23 mouse cellular contexts compared by ENCODE assay signal in genomic region chr4:22121397-22121796, GRCm38 (mm10).
DNase-seq lines count a peak whose midpoint lies in the region; ATAC-seq and TF ChIP-seq lines count a peak whose summit lies in the region.
"Had no signal": no experiment of that assay in that cellular context is flagged by ENCODE, and none has a peak within 500 bp of the region (broad histone marks: within the 10 kb centered on the region; RNA-seq: fewer than 3 reads in every experiment).

No protein-coding gene starts in this region.

- H3K27me3 ChIP-seq in heart, embryonic 13.5 days (replicated peaks) = no peaks in the 10 kb centered on the region
- H3K27me3 ChIP-seq in kidney, embryonic 14.5 days (ENCODE audit: control insufficient read depth, insufficient read depth, low read length) = no peaks in the 10 kb centered on the region
- no peaks in the 10 kb centered on the region for H3K27me3 ChIP-seq in CH12.LX (replicated peaks)
- H3K27me3 ChIP-seq: limb, embryonic 12.5 days; liver, embryonic 12.5 days; midbrain, embryonic 15.5 days had no signal

- dilution Hi-C loops in CH12.LX (cut with MboI; ENCODE audit: extremely low pct_ligation_motif_present, extremely low pct_unique_long_range_greater_than_20kb, low sequenced_read_pairs) = no loop called here

- ATAC-seq in heart, embryonic 13.5 days (ENCODE audit: extremely low read depth, insufficient number of reproducible peaks, low FRiP score, low TSS enrichment) = no peak
- ATAC-seq in kidney, embryonic 14.5 days (ENCODE audit: low FRiP score, low TSS enrichment) = no peak
- ATAC-seq: forebrain, embryonic 16.5 days; liver, embryonic 12.5 days; midbrain, embryonic 15.5 days had no signal

- no peak for TF ChIP-seq POLR2A in CH12.LX (IDR thresholded peaks at IDR 0.05; ENCODE audit: low read depth, low read length)

- peak overlapping the region; percentile 39; the same call in 1 of the 2 replicates for H3K27ac ChIP-seq in heart, embryonic 13.5 days (replicated peaks)
- no peak overlapping the region for H3K27ac ChIP-seq in kidney, embryonic 14.5 days (ENCODE audit: low read depth, low read length)
- no peak overlapping the region for H3K27ac ChIP-seq in CH12.LX (ENCODE audit: insufficient read depth, low read depth)
- H3K27ac ChIP-seq: embryonic facial prominence, embryonic 10.5 days; hindbrain, embryonic 10.5 days; layer of hippocampus, adult 2 months; liver, embryonic 12.5 days; midbrain, embryonic 15.5 days had no signal

- in situ Hi-C loops in CH12.LX (cut with MboI; ENCODE audit: low pct_ligation_motif_present, low pct_unique_long_range_greater_than_20kb, low sequenced_read_pairs) = no loop called here

- H3K4me3 ChIP-seq in heart, embryonic 13.5 days = no peak overlapping the region
- no peak overlapping the region for H3K4me3 ChIP-seq in kidney, embryonic 14.5 days (ENCODE audit: low read length)
- H3K4me3 ChIP-seq in CH12.LX (replicated peaks in 1 of 3; ENCODE audit: low read depth in 2 of 3, low read length in 2 of 3, poor library complexity in 1 of 3) = no peak overlapping the region
- H3K4me3 ChIP-seq: embryonic facial prominence, embryonic 10.5 days; hindbrain, embryonic 10.5 days; layer of hippocampus, adult 2 months; limb, embryonic 12.5 days; liver, embryonic 12.5 days; midbrain, embryonic 15.5 days; myocyte had no signal

- H3K9ac ChIP-seq in heart, embryonic 13.5 days = no peak overlapping the region
- H3K9ac ChIP-seq in kidney, embryonic 14.5 days (ENCODE audit: low read depth, low read length) = no peak overlapping the region
- no peak overlapping the region for H3K9ac ChIP-seq in CH12.LX (ENCODE audit: insufficient read depth, low read depth)
- H3K9ac ChIP-seq: limb, embryonic 12.5 days; liver, embryonic 12.5 days; midbrain, embryonic 15.5 days had no signal

- no peak overlapping the region for H3K4me2 ChIP-seq in heart, embryonic 13.5 days
- no peak overlapping the region for H3K4me2 ChIP-seq in kidney, embryonic 14.5 days (replicated peaks; ENCODE audit: low read depth, low read length)
- H3K4me2 ChIP-seq in CH12.LX (ENCODE audit: insufficient read depth, low read depth, poor library complexity, severe bottlenecking) = no peak overlapping the region
- H3K4me2 ChIP-seq: limb, embryonic 12.5 days; liver, embryonic 12.5 days; midbrain, embryonic 15.5 days had no signal

- TF ChIP-seq EP300 in CH12.LX (IDR thresholded peaks at IDR 0.05; ENCODE audit: low read length) = no peak

- intact Hi-C loops in heart, postnatal 25 days (cut with DNase I) = no loop called here
- intact Hi-C loops in left cerebral cortex, postnatal 25 days (cut with DNase I) = no loop called here

- WGBS in heart, embryonic 13.5 days = 59% methylated on average over 2 of the region's 2 CpGs
- WGBS in kidney, embryonic 14.5 days = 74% methylated on average over 2 of the region's 2 CpGs

- no peaks in the 10 kb centered on the region for H3K9me3 ChIP-seq in heart, embryonic 13.5 days
- H3K9me3 ChIP-seq in kidney, embryonic 14.5 days (ENCODE audit: control insufficient read depth, low read length) = no peaks in the 10 kb centered on the region
- H3K9me3 ChIP-seq in CH12.LX (replicated peaks; ENCODE audit: low read length) = no peaks in the 10 kb centered on the region
- H3K9me3 ChIP-seq: embryonic facial prominence, embryonic 10.5 days; hindbrain, embryonic 10.5 days; limb, embryonic 12.5 days; liver, embryonic 12.5 days; midbrain, embryonic 15.5 days had no signal

- no peak; a peak in 1 of 4 replicates for TF ChIP-seq CTCF in CH12.LX (conservative IDR thresholded peaks at IDR 0.05 in 1 of 2, IDR thresholded peaks at IDR 0.05 in 1 of 2; ENCODE audit: low read depth in 2 of 2, low read length in 2 of 2)

- peaks cover 8% of the 10 kb centered on the region for H3K4me1 ChIP-seq in heart, embryonic 13.5 days
- H3K4me1 ChIP-seq in kidney, embryonic 14.5 days (ENCODE audit: control insufficient read depth, insufficient read depth, low read length) = no peaks in the 10 kb centered on the region
- no peaks in the 10 kb centered on the region; a peak in 1 of 4 replicates for H3K4me1 ChIP-seq in CH12.LX (ENCODE audit: control insufficient read depth in 1 of 2, insufficient read depth in 2 of 2)
- H3K4me1 ChIP-seq: embryonic facial prominence, embryonic 10.5 days; hindbrain, embryonic 10.5 days; limb, embryonic 12.5 days; liver, embryonic 12.5 days; midbrain, embryonic 15.5 days had no signal

- DNase-seq in heart, postnatal 25 days (ENCODE audit: low spot score) = no peak
- peak; percentile 6 for DNase-seq in kidney, postnatal 10 days
- DNase-seq in CH12.LX (ENCODE audit: extremely low read depth) (no peak), R1 (ENCODE audit: low read depth, low spot score) (peak; percentile 35)
- DNase-seq in left cerebral cortex, postnatal 25 days (ENCODE audit: low spot score in 2 of 2) = no peak
- no peak for DNase-seq in right cerebral cortex, postnatal 4 days
- DNase-seq: cerebellum, adult 8-10 months; cerebellum, postnatal 36 days; gastrocnemius, postnatal 25 days; kidney, adult 18-20 months; kidney, postnatal 25 days; lung, adult 18-20 months; lung, postnatal 36 days had no signal

- peak; percentile 10 for TF ChIP-seq RAD21 in CH12.LX (IDR thresholded peaks at IDR 0.05; ENCODE audit: low read depth, low read length)

- no peaks in the 10 kb centered on the region for H3K79me2 ChIP-seq in CH12.LX (replicated peaks; ENCODE audit: control insufficient read depth, extremely low read depth, insufficient read depth, poor library complexity, severe bottlenecking)

- no peaks in the 10 kb centered on the region for H3K36me3 ChIP-seq in heart, embryonic 13.5 days
- no peaks in the 10 kb centered on the region for H3K36me3 ChIP-seq in kidney, embryonic 14.5 days (ENCODE audit: control insufficient read depth, insufficient read depth, low read length)
- no peaks in the 10 kb centered on the region for H3K36me3 ChIP-seq in CH12.LX (replicated peaks in 1 of 2; ENCODE audit: control insufficient read depth in 1 of 2, insufficient read depth in 1 of 2, low read length in 1 of 2)
- H3K36me3 ChIP-seq: embryonic facial prominence, embryonic 10.5 days; hindbrain, embryonic 10.5 days; limb, embryonic 12.5 days; liver, embryonic 12.5 days; midbrain, embryonic 15.5 days had no signal

TF ChIP-seq in CH12.LX, 34 proteins besides CTCF, POLR2A, EP300 and RAD21:
- TF ChIP-seq GABPA (IDR thresholded peaks at IDR 0.05; ENCODE audit: insufficient replicate concordance, low read depth, low read length) = no peak
- no peak for TF ChIP-seq SIN3A (IDR thresholded peaks at IDR 0.05; ENCODE audit: low read length)
- no peak for TF ChIP-seq ZNF384 (IDR thresholded peaks at IDR 0.05; ENCODE audit: low read depth, low read length)
- TF ChIP-seq MYC (IDR thresholded peaks at IDR 0.05; ENCODE audit: low read depth, low read length) = no peak
- TF ChIP-seq ZC3H11A (IDR thresholded peaks at IDR 0.05; ENCODE audit: low read depth, low read length) = no peak
- TF ChIP-seq KAT2A (IDR thresholded peaks at IDR 0.05; ENCODE audit: insufficient replicate concordance, low read length) = no peak
- no peak for TF ChIP-seq ZKSCAN1 (IDR thresholded peaks at IDR 0.05; ENCODE audit: borderline replicate concordance, low read depth, low read length)
- TF ChIP-seq HCFC1 (IDR thresholded peaks at IDR 0.05; ENCODE audit: low read depth, low read length) = no peak
- TF ChIP-seq CHD1 (IDR thresholded peaks at IDR 0.05; ENCODE audit: low read depth, low read length) = no peak
- no peak for TF ChIP-seq RCOR1 (conservative IDR thresholded peaks at IDR 0.05; ENCODE audit: low read depth, low read length)
- TF ChIP-seq MAFK (IDR thresholded peaks at IDR 0.05; ENCODE audit: insufficient replicate concordance, low read length) = no peak
- no peak for TF ChIP-seq JUND (conservative IDR thresholded peaks at IDR 0.05; ENCODE audit: low read depth, low read length)
- no peak for TF ChIP-seq MXI1 (IDR thresholded peaks at IDR 0.05; ENCODE audit: low read depth, low read length)

Comparison
In these comparisons a context has a peak if more than half of its experiments do, and no peak if none do; other contexts are left out.
1. DNase-seq: peak in kidney, postnatal 10 days (single experiment) and R1 (single experiment); none in heart, postnatal 25 days (single experiment), CH12.LX (single experiment), left cerebral cortex, postnatal 25 days (0 of 2) and right cerebral cortex, postnatal 4 days (single experiment).